Comparison of ENCODE assay signal across 8 mouse cellular contexts in genomic region chr12:21525567-21525966, GRCm38 (mm10).
DNase-seq lines count a peak whose midpoint lies in the region; ATAC-seq and TF ChIP-seq lines count a peak whose summit lies in the region.
"Not testable (repeated sequence)": the region's sequence is repeated elsewhere in the genome, so short reads cannot be mapped to it uniquely, and the experiment has no call there.

No protein-coding gene starts in this region.

- ATAC-seq in Patski: not testable (repeated sequence)
- ATAC-seq in frontal cortex, adult (ENCODE audit: low TSS enrichment): peak; percentile 81
- peak; percentile 58; the same call in 1 of the 2 replicates for ATAC-seq in intestine, embryonic 16.5 days
- 0 out of 2 replicates have a peak, but pooled peaks have one; percentile 24 for ATAC-seq in liver, embryonic 12.5 days
- ATAC-seq in monocyte, adult 5-6 weeks (replicated peaks; ENCODE audit: insufficient number of reproducible peaks, low FRiP score, low TSS enrichment, poor library complexity, severe bottlenecking): peak; percentile 75

- not testable (repeated sequence) for H3K27me3 ChIP-seq in Patski; cerebellum, adult 2 months (ENCODE audit: control insufficient read depth, insufficient read depth, low read length); intestine, embryonic 16.5 days (replicated peaks; ENCODE audit: control insufficient read depth, insufficient read depth, low read length); liver, embryonic 12.5 days (replicated peaks); thymus, adult 2 months (ENCODE audit: control insufficient read depth, insufficient read depth, low read length)

- H3K4me3 ChIP-seq in cerebellum, adult 2 months (replicated peaks; ENCODE audit: insufficient read depth, low read depth, low read length); intestine, embryonic 16.5 days (ENCODE audit: low read length); liver, embryonic 12.5 days; thymus, adult 2 months (ENCODE audit: control insufficient read depth, insufficient read depth, low read length): not testable (repeated sequence)

- not testable (repeated sequence) for H3K9ac ChIP-seq in intestine, embryonic 16.5 days (ENCODE audit: low read depth, low read length); liver, embryonic 12.5 days

- TF ChIP-seq POLR2A in cerebellum, adult 2 months (IDR thresholded peaks at IDR 0.05; ENCODE audit: borderline replicate concordance, insufficient read depth, low read length); thymus, adult 2 months (IDR thresholded peaks at IDR 0.05; ENCODE audit: control insufficient read depth, extremely low read depth, insufficient read depth, low read length, poor library complexity): not testable (repeated sequence)

- not testable (repeated sequence) for H3K9me3 ChIP-seq in intestine, embryonic 16.5 days (ENCODE audit: control insufficient read depth, low read length); liver, embryonic 12.5 days (replicated peaks)

- peak; percentile 58 for TF ChIP-seq CTCF in Patski (IDR thresholded peaks at IDR 0.05)
- peak; percentile 44; the same call in 1 of the 2 replicates for TF ChIP-seq CTCF in cerebellum, adult 2 months (IDR thresholded peaks at IDR 0.05; ENCODE audit: borderline replicate concordance, insufficient read depth, low read depth, low read length)
- not testable (repeated sequence) for TF ChIP-seq CTCF in thymus, adult 2 months (IDR thresholded peaks at IDR 0.05; ENCODE audit: borderline replicate concordance, control insufficient read depth, extremely low read depth, insufficient read depth, low read length, poor library complexity)

- CTCF ChIA-PET in Patski (lab: Charles Lee): not testable (repeated sequence)

- H3K36me3 ChIP-seq in intestine, embryonic 16.5 days (ENCODE audit: control insufficient read depth, insufficient read depth, low read length); liver, embryonic 12.5 days; thymus, adult 2 months (ENCODE audit: control insufficient read depth, insufficient read depth, low read length): not testable (repeated sequence)

- H3K4me1 ChIP-seq in cerebellum, adult 2 months (ENCODE audit: control insufficient read depth, insufficient read depth, low read length); intestine, embryonic 16.5 days (ENCODE audit: control insufficient read depth, insufficient read depth, low read length); liver, embryonic 12.5 days; thymus, adult 2 months (replicated peaks; ENCODE audit: control insufficient read depth, insufficient read depth, low read length): not testable (repeated sequence)

- not testable (repeated sequence) for H3K27ac ChIP-seq in cerebellum, adult 2 months (ENCODE audit: insufficient read depth, low read length); intestine, embryonic 16.5 days (ENCODE audit: low read length); liver, embryonic 12.5 days; thymus, adult 2 months (ENCODE audit: control insufficient read depth, insufficient read depth, low read length)

- in situ Hi-C loops in Patski (cut with MboI; ENCODE audit: low pct_unique_long_range_greater_than_20kb): not testable (repeated sequence)

- DNase-seq in 416B (ENCODE audit: low read depth): peak; percentile 23
- DNase-seq in Patski (ENCODE audit: low read depth, low spot score): not testable (repeated sequence)
- DNase-seq in cerebellum, adult 2 months: peak; percentile 45 to 46
- peak; percentile 2 for DNase-seq in thymus, adult 2 months

- not testable (repeated sequence) for H3K4me2 ChIP-seq in intestine, embryonic 16.5 days (ENCODE audit: low read depth, low read length); liver, embryonic 12.5 days

- 39% methylated on average over 6 of the region's 6 CpGs for WGBS in cerebellum, adult 2 months
- 42% methylated on average over 6 of the region's 6 CpGs for WGBS in intestine, embryonic 16.5 days
- WGBS in liver, embryonic 12.5 days (ENCODE audit: insufficient replicate concordance): 19% methylated on average over 6 of the region's 6 CpGs
- 35% methylated on average over 6 of the region's 6 CpGs for WGBS in thymus, adult 2 months

- POLR2A ChIA-PET in Patski (lab: Charles Lee): not testable (repeated sequence)
